8 mouse cellular contexts compared by ENCODE assay signal in genomic region chr5:135089653-135090052, GRCm38 (mm10). TPM values are rescaled to one million over a fixed set of nuclear protein-coding genes. Genes with fewer than 3 reads are reported as not detected.
DNase-seq lines count a peak whose midpoint lies in the region; ATAC-seq and TF ChIP-seq lines count a peak whose summit lies in the region.

Mlxipl (plus strand) TSS chr5:135089890.

- no peaks in the 10 kb centered on the region for H3K36me3 ChIP-seq in forebrain, embryonic 11.5 days (ENCODE audit: control insufficient read depth, insufficient read depth, low read length)
- no peaks in the 10 kb centered on the region for H3K36me3 ChIP-seq in limb, embryonic 14.5 days (ENCODE audit: control insufficient read depth, insufficient read depth, low read length)

- intact Hi-C loops in heart, postnatal 36 days (cut with DNase I), result no loop called here
- intact Hi-C loops in left cerebral cortex, postnatal 36 days (cut with DNase I), result loop anchor here (10.0 kb wide), 1 partner anchor 185 kb away; the partner anchor contains the start of gene Tmem270
- intact Hi-C loops in left cerebral cortex, postnatal 10 days (cut with DNase I), result no loop called here

- peaks cover 21% of the 10 kb centered on the region for H3K27me3 ChIP-seq in forebrain, embryonic 11.5 days (ENCODE audit: control insufficient read depth, insufficient read depth, low read length)
- peaks cover 10% of the 10 kb centered on the region; the same call in 1 of the 2 replicates for H3K27me3 ChIP-seq in limb, embryonic 14.5 days (ENCODE audit: control insufficient read depth, insufficient read depth, low read length)

- no peaks in the 10 kb centered on the region for H3K9me3 ChIP-seq in forebrain, embryonic 11.5 days (ENCODE audit: control insufficient read depth, low read length)
- no peaks in the 10 kb centered on the region for H3K9me3 ChIP-seq in limb, embryonic 14.5 days (ENCODE audit: control insufficient read depth, low read length)

- no peak within 1 kb of the TSS for H3K27ac ChIP-seq in forebrain, embryonic 11.5 days (ENCODE audit: low read depth, low read length)
- no peak within 1 kb of the TSS for H3K27ac ChIP-seq in limb, embryonic 14.5 days (replicated peaks; ENCODE audit: low read depth, low read length)

- peak within 1 kb of the TSS; percentile 31; the same call in 1 of the 2 replicates for H3K4me2 ChIP-seq in forebrain, embryonic 11.5 days (ENCODE audit: low read depth, low read length, severe bottlenecking)
- H3K4me2 ChIP-seq in limb, embryonic 14.5 days (replicated peaks; ENCODE audit: low read depth, low read length, severe bottlenecking), result peak within 1 kb of the TSS; percentile 42

- WGBS in forebrain, embryonic 11.5 days, result 3% methylated on average over 39 of the region's 39 CpGs
- 3% methylated on average over 38 of the region's 39 CpGs for WGBS in limb, embryonic 14.5 days

- H3K9ac ChIP-seq in forebrain, embryonic 11.5 days (ENCODE audit: low read length), result 0 out of 2 replicates have a peak within 1 kb of the TSS, but pooled peaks have one; percentile 5
- peak within 1 kb of the TSS; percentile 18; the same call in 1 of the 2 replicates for H3K9ac ChIP-seq in limb, embryonic 14.5 days (ENCODE audit: low read depth, low read length, severe bottlenecking)

- 0 out of 2 replicates have a peak, but pooled peaks cover 3% of the 10 kb centered on the region for H3K4me1 ChIP-seq in forebrain, embryonic 11.5 days (replicated peaks; ENCODE audit: control insufficient read depth, insufficient read depth, low read length)
- H3K4me1 ChIP-seq in limb, embryonic 14.5 days (ENCODE audit: control insufficient read depth, insufficient read depth, low read length), result no peaks in the 10 kb centered on the region

- DNase-seq in heart, adult 18-20 months, result no peak
- no peak for DNase-seq in heart, adult 9 months (ENCODE audit: low spot score in 2 of 2)
- no peak for DNase-seq in forebrain, embryonic 11.5 days (ENCODE audit: low spot score)
- no peak for DNase-seq in heart, postnatal 36 days
- no peak for DNase-seq in limb, embryonic 14.5 days (ENCODE audit: low spot score)
- DNase-seq in left cerebral cortex, postnatal 36 days (ENCODE audit: low spot score in 2 of 2), result no peak
- no peak for DNase-seq in left cerebral cortex, postnatal 10 days (ENCODE audit: extremely low spot score in 1 of 2, low spot score in 2 of 2)
- DNase-seq in cerebellum, postnatal 36 days, result no peak

- no peak for ATAC-seq in forebrain, embryonic 11.5 days (replicated peaks; ENCODE audit: low FRiP score)
- no peak for ATAC-seq in limb, embryonic 14.5 days (ENCODE audit: low FRiP score, low read depth)

- TF ChIP-seq POLR2A in limb, embryonic 14.5 days (IDR thresholded peaks at IDR 0.05; ENCODE audit: borderline replicate concordance, extremely low read depth, insufficient read depth, insufficient read length), result no peak

- 0 out of 2 replicates have a peak within 1 kb of the TSS, but pooled peaks have one; percentile 3 for H3K4me3 ChIP-seq in forebrain, embryonic 11.5 days (ENCODE audit: low read depth, low read length)
- H3K4me3 ChIP-seq in limb, embryonic 14.5 days (replicated peaks; ENCODE audit: low read length), result peak within 1 kb of the TSS; percentile 26

RNA-seq across cellular contexts. Expression of gene Mlxipl, which starts in this region (rescaled TPM):
- total RNA-seq in heart, adult 18-20 months (2021), result 10 to 100 TPM; 14.1 to 26.6 TPM
- polyA plus RNA-seq in forebrain, embryonic 11.5 days (2014; fragmentation: Nextera tagmentation; extraction: Ambion mirVana), result 2.4 and 3.1 TPM in 2 replicates
- 10 to 100 TPM; 23.5 to 31.7 TPM for total RNA-seq in heart, postnatal 36 days (2021)
- polyA plus RNA-seq in limb, embryonic 14.5 days (2012; rRNA removed), result 3.3 and 5.3 TPM in 2 replicates
- 0.54 and 1.6 TPM in 2 replicates for polyA plus RNA-seq in limb, embryonic 14.5 days (2014; fragmentation: Nextera tagmentation; extraction: Ambion mirVana)
- 1 to 10 TPM; 2.4 to 4.7 TPM for total RNA-seq in left cerebral cortex, postnatal 36 days (2021)
- total RNA-seq in left cerebral cortex, postnatal 10 days (2021), result 1 to 10 TPM; 3.6 to 4.0 TPM
